Comparison of ENCODE assay signal across 10 mouse cellular contexts in the genomic region with DNA sequence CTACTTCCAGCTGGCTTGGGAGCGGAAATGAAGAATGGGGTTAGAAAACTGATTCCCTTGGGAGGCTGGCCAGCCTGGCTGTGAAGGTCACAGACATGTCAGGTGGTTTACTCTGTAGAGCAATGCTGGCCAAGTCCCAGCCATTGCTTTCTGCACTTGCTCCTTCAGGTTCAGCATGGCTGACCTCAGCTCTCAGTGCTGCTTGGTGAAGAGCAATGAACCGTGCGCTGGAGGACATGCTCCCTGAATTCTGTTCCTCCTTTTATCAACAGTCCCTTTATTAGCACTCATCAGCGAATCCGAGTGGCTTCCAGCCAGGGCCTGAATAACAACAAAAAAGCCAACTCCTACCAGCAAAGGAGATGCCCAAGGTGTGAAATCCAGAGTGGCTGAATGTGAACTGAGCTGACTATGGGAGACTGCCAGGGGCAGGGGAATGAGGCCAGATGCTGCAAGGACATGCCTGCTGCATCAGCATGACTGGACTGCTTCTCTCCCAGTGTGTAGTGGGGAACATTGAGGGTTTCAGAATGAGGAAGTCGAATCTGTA. TPM values are rescaled to one million over a fixed set of nuclear protein-coding genes. Genes with fewer than 3 reads are reported as not detected.
DNase-seq lines count a peak whose midpoint lies in the region; ATAC-seq and TF ChIP-seq lines count a peak whose summit lies in the region.
"Had no signal": no experiment of that assay in that cellular context is flagged by ENCODE, and none has a peak within 500 bp of the region (broad histone marks: within the 10 kb centered on the region; RNA-seq: fewer than 3 reads in every experiment).

No protein-coding gene starts in this region.

- ATAC-seq in heart, embryonic 12.5 days (ENCODE audit: insufficient number of reproducible peaks, low FRiP score) = no peak
- ATAC-seq in neural tube, embryonic 15.5 days (ENCODE audit: low FRiP score) = peak; percentile 93

- TF ChIP-seq CTCF in bone marrow macrophage, adult 2 months (IDR thresholded peaks at IDR 0.05; ENCODE audit: low read depth, low read length) = no peak

- intact Hi-C loops in left cerebral cortex, postnatal 4 days (cut with DNase I) = no loop called here

- no peaks in the 10 kb centered on the region for H3K36me3 ChIP-seq in heart, embryonic 12.5 days
- H3K36me3 ChIP-seq in neural tube, embryonic 15.5 days = no peaks in the 10 kb centered on the region

- no peak overlapping the region for H3K9ac ChIP-seq in heart, embryonic 12.5 days
- no peak overlapping the region for H3K9ac ChIP-seq in neural tube, embryonic 15.5 days (replicated peaks)

- no peak overlapping the region for H3K4me3 ChIP-seq in heart, embryonic 12.5 days
- H3K4me3 ChIP-seq in bone marrow macrophage, adult 2 months (ENCODE audit: insufficient read depth, low read length) = 0 out of 2 replicates have a peak overlapping the region, but pooled peaks have one; percentile 1
- H3K4me3 ChIP-seq in neural tube, embryonic 15.5 days (replicated peaks) = no peak overlapping the region

- no peak for TF ChIP-seq POLR2A in bone marrow macrophage, adult 2 months (IDR thresholded peaks at IDR 0.05; ENCODE audit: borderline replicate concordance, low read depth, low read length)

- no peaks in the 10 kb centered on the region for H3K27me3 ChIP-seq in heart, embryonic 12.5 days (replicated peaks)
- no peaks in the 10 kb centered on the region for H3K27me3 ChIP-seq in neural tube, embryonic 15.5 days (replicated peaks)

- no peak overlapping the region for H3K4me2 ChIP-seq in heart, embryonic 12.5 days
- no peak overlapping the region for H3K4me2 ChIP-seq in neural tube, embryonic 15.5 days

- peaks cover 21% of the 10 kb centered on the region for H3K4me1 ChIP-seq in heart, embryonic 12.5 days (replicated peaks)
- peaks cover 34% of the 10 kb centered on the region for H3K4me1 ChIP-seq in bone marrow macrophage, adult 2 months (ENCODE audit: control insufficient read depth, insufficient read depth, low read length)
- H3K4me1 ChIP-seq in neural tube, embryonic 15.5 days = no peaks in the 10 kb centered on the region

- H3K9me3 ChIP-seq in heart, embryonic 12.5 days (replicated peaks) = no peaks in the 10 kb centered on the region
- no peaks in the 10 kb centered on the region for H3K9me3 ChIP-seq in neural tube, embryonic 15.5 days (replicated peaks)

- no peak overlapping the region for H3K27ac ChIP-seq in heart, embryonic 12.5 days (ENCODE audit: poor library complexity, severe bottlenecking)
- peak overlapping the region; percentile 87 for H3K27ac ChIP-seq in bone marrow macrophage, adult 2 months (ENCODE audit: insufficient read depth, low read depth, low read length)
- no peak overlapping the region for H3K27ac ChIP-seq in neural tube, embryonic 15.5 days (replicated peaks)

- WGBS in heart, embryonic 12.5 days = 56% methylated on average over 6 of the region's 6 CpGs
- WGBS in neural tube, embryonic 15.5 days = 15% methylated on average over 6 of the region's 6 CpGs

- peak; percentile 59 to 77 for DNase-seq in heart, adult 18-20 months
- DNase-seq in gastrocnemius, adult 18-20 months (ENCODE audit: low spot score) = peak; percentile 85
- peak; percentile 93 for DNase-seq in kidney, adult 11 months
- peak; percentile 70 for DNase-seq in left cerebral cortex, postnatal 4 days
- no peak for DNase-seq in thymus, postnatal 14 days

RNA-seq across cellular contexts. Expression of a gene that starts 10.3 kb away (rescaled TPM):
- total RNA-seq in heart, adult 18-20 months (2021) = 1 to 10 TPM; 4.3 to 8.0 TPM
- 12.4 and 13.1 TPM in 2 replicates for polyA plus RNA-seq in heart, embryonic 12.5 days (2016; fragmentation: Nextera tagmentation; extraction: Ambion mirVana)
- 945 and 975 TPM in 2 replicates for polyA plus RNA-seq in bone marrow macrophage, adult 2 months (2012; ENCODE audit: insufficient read depth, insufficient read length, missing spikeins)
- total RNA-seq in gastrocnemius, adult 18-20 months (2021) = 10 to 100 TPM; 46.2 to 70.1 TPM
- 10 to 100 TPM; 32.5 to 34.1 TPM for total RNA-seq in left cerebral cortex, postnatal 4 days (2021)
- polyA plus RNA-seq in neural tube, embryonic 15.5 days (2015; fragmentation: Nextera tagmentation; extraction: Ambion mirVana) = 66.6 and 72.6 TPM in 2 replicates
- total RNA-seq: MEL had no signal

RNA-seq across cellular contexts. Expression of a gene that starts 14.2 kb away (rescaled TPM):
- under 1 TPM in 1 of 2 experiments, not detected in 1; 0.21 TPM for total RNA-seq in heart, adult 18-20 months (2021)
- not detected in 2 replicates for polyA plus RNA-seq in heart, embryonic 12.5 days (2016; fragmentation: Nextera tagmentation; extraction: Ambion mirVana)
- 9.4 and 9.9 TPM in 2 replicates for polyA plus RNA-seq in bone marrow macrophage, adult 2 months (2012; ENCODE audit: insufficient read depth, insufficient read length, missing spikeins)
- total RNA-seq in gastrocnemius, adult 18-20 months (2021) = not detected
- under 1 TPM in 1 of 2 experiments, not detected in 1; 0.58 TPM for total RNA-seq in left cerebral cortex, postnatal 4 days (2021)
- 0.32 and 0.42 TPM in 2 replicates for polyA plus RNA-seq in neural tube, embryonic 15.5 days (2015; fragmentation: Nextera tagmentation; extraction: Ambion mirVana)
- total RNA-seq: MEL had no signal
- polyA plus RNA-seq: stomach, embryonic 16.5 days had no signal

RNA-seq across cellular contexts. Expression of a gene that starts 55.0 kb away (rescaled TPM):
- total RNA-seq in heart, adult 18-20 months (2021) = not detected
- polyA plus RNA-seq in heart, embryonic 12.5 days (2016; fragmentation: Nextera tagmentation; extraction: Ambion mirVana) = not detected in 2 replicates
- not detected in 2 replicates for polyA plus RNA-seq in bone marrow macrophage, adult 2 months (2012; ENCODE audit: insufficient read depth, insufficient read length, missing spikeins)
- under 1 TPM in 1 of 2 experiments, not detected in 1; 0.18 TPM for total RNA-seq in gastrocnemius, adult 18-20 months (2021)
- total RNA-seq in left cerebral cortex, postnatal 4 days (2021) = not detected
- 0.06 and 6.6 TPM in 2 replicates for polyA plus RNA-seq in neural tube, embryonic 15.5 days (2015; fragmentation: Nextera tagmentation; extraction: Ambion mirVana)
- total RNA-seq: MEL had no signal
